Mouse (Mus musculus) thymus, postnatal 4 days (tissue): ENCODE data around the gene Grin3b.

Experiments used
- DNase-seq: peaks from one replicate; pipeline ENCODE4 v3.0.0; 2021

Grin3b gene

GRCm38 (mm10) chr10:79970415-79971182, at the start of gene Grin3b:
Gene Grin3b (plus strand): TSS chr10:79970715.
- DNase-seq = no peak

- peak; percentile 67 for DNase-seq
Observed at GRCm38 (mm10) chr10:79920958-79921535, 49.5 kb upstream of the Grin3b start, which contains the start of gene R3hdm4. Gene R3hdm4 (minus strand): TSS chr10:79921208.

- DNase-seq = peak; percentile 49
Observed at GRCm38 (mm10) chr10:79921572-79921971, 48.9 kb upstream of the Grin3b start.

GRCm38 (mm10) chr10:79924998-79925784, 45.3 kb upstream of the Grin3b start:
- peak; percentile 97 for DNase-seq

- peak; percentile 63 for DNase-seq
Observed at GRCm38 (mm10) chr10:79925785-79926490, 44.6 kb upstream of the Grin3b start.

GRCm38 (mm10) chr10:79926491-79927323, 43.8 kb upstream of the Grin3b start, which contains the start of gene Arid3a:
Gene Arid3a (plus strand): TSS chr10:79927043.
- peak; percentile 91 for DNase-seq

GRCm38 (mm10) chr10:79927324-79928029, 43.0 kb upstream of the Grin3b start:
- peak; percentile 86 for DNase-seq

GRCm38 (mm10) chr10:79928030-79928694, 42.4 kb upstream of the Grin3b start:
- DNase-seq = peak; percentile 56

GRCm38 (mm10) chr10:79928907-79929701, 41.4 kb upstream of the Grin3b start:
- DNase-seq = no peak

GRCm38 (mm10) chr10:79929967-79930825, 40.3 kb upstream of the Grin3b start:
- DNase-seq = no peak

GRCm38 (mm10) chr10:79930826-79931186, 39.7 kb upstream of the Grin3b start:
- DNase-seq = no peak

GRCm38 (mm10) chr10:79931797-79932196, 38.7 kb upstream of the Grin3b start:
- DNase-seq = no peak

GRCm38 (mm10) chr10:79932736-79933135, 37.8 kb upstream of the Grin3b start:
- no peak for DNase-seq

GRCm38 (mm10) chr10:79933145-79933679, 37.3 kb upstream of the Grin3b start:
- no peak for DNase-seq

- DNase-seq = no peak
Observed at GRCm38 (mm10) chr10:79933861-79934260, 36.7 kb upstream of the Grin3b start.

GRCm38 (mm10) chr10:79934272-79934721, 36.2 kb upstream of the Grin3b start:
- DNase-seq = no peak

- DNase-seq = no peak
Observed at GRCm38 (mm10) chr10:79934794-79935569, 35.5 kb upstream of the Grin3b start.
